Mouse (Mus musculus) heart, embryonic 11.5 days (tissue): ENCODE results near the gene Map3k6. TPM values are rescaled to one million over a fixed set of nuclear protein-coding genes. Genes with fewer than 3 reads are reported as not detected.

Experiments
- ATAC-seq: fragments of 200-750 bp; cut with Nextera tagmentation; replicated peaks from 2 replicates; pipeline ENCODE4 v1.8.0; 2017; ENCODE audit warnings: moderate library complexity; ENCODE audit not compliant: insufficient number of reproducible peaks, low FRiP score, low TSS enrichment
- H3K27ac ChIP-seq: fragments of 300-500 bp; sonication (generic); 2 replicates; pipeline ENCODE4 v1.5.1; 2014; ENCODE audit warnings: mild to moderate bottlenecking, low read depth, low read length
- H3K27me3 ChIP-seq: fragments of 300-500 bp; sonication (generic); 2 replicates; pipeline ENCODE4 v1.6.1; 2014; ENCODE audit warnings: mild to moderate bottlenecking, low read length, mixed read lengths; ENCODE audit not compliant: control insufficient read depth, insufficient read depth
- H3K36me3 ChIP-seq: fragments of 300-500 bp; sonication (generic); 2 replicates; pipeline ENCODE4 v1.6.1; 2014; ENCODE audit warnings: mild to moderate bottlenecking, low read length, moderate library complexity, mixed read lengths; ENCODE audit not compliant: control insufficient read depth, insufficient read depth
- H3K4me1 ChIP-seq: fragments of 300-500 bp; sonication (generic); 2 replicates; pipeline ENCODE4 v1.6.1; 2014; ENCODE audit warnings: low read length; ENCODE audit not compliant: control insufficient read depth, insufficient read depth
- H3K4me2 ChIP-seq: fragments of 300-500 bp; sonication (generic); 2 replicates; pipeline ENCODE4 v1.6.1; 2014; ENCODE audit warnings: mild to moderate bottlenecking, moderate library complexity
- H3K4me3 ChIP-seq: fragments of 300-500 bp; sonication (generic); 2 replicates; pipeline ENCODE4 v1.5.1; 2014; ENCODE audit warnings: low read depth, low read length
- H3K9ac ChIP-seq: fragments of 300-500 bp; sonication (generic); 2 replicates; pipeline ENCODE4 v1.6.1; 2014; ENCODE audit warnings: mild to moderate bottlenecking, low read depth, low read length, moderate library complexity
- H3K9me3 ChIP-seq: fragments of 300-500 bp; sonication (generic); replicated peaks from 2 replicates; pipeline ENCODE4 v1.6.1; 2016; ENCODE audit warnings: low read length; ENCODE audit not compliant: control insufficient read depth
- WGBS: fragments of 180-500 bp; shearing (Covaris S2); extraction: QIAGEN DNeasy Blood & Tissue Kit; methylation state at CpG from one replicate; pipeline ENCODE4 v1.1.7; 2014; ENCODE audit not compliant: insufficient replicate concordance; 5-methylcytosine and 5-hydroxymethylcytosine counted together
- polyA plus RNA-seq: library from polyadenylated mRNA; unstranded; fragments of >200 nt; fragmentation: Nextera tagmentation; extraction: Ambion mirVana; gene quantifications from 2 replicates; pipeline ENCODE4 v1.2.1, GENCODE M21; 2014

The Map3k6 gene
- polyA plus RNA-seq, 1 experiment from 2014 or later = 1.7 TPM

GRCm38 (mm10) chr4:133262375-133262765 is 21.8 kb downstream of the Map3k6 start:
- Histone ChIP-seq H3K9ac (no peak overlapping the region), H3K36me3 (peaks cover 27% of the 10 kb centered on the region), H3K27ac (no peak overlapping the region), H3K27me3 (peaks cover 12% of the 10 kb centered on the region), H3K4me2 (no peak overlapping the region), H3K4me1 (no peaks in the 10 kb centered on the region), H3K9me3 (0 out of 2 replicates have a peak, but pooled peaks cover 3% of the 10 kb centered on the region), H3K4me3 (no peak overlapping the region)
- WGBS = 61% methylated on average over 7 of the region's 7 CpGs
- no peak for ATAC-seq

- Histone ChIP-seq H3K9me3 (0 out of 2 replicates have a peak, but pooled peaks cover 3% of the 10 kb centered on the region), H3K4me2 (no peak within 1 kb of the TSS), H3K4me1 (no peaks in the 10 kb centered on the region), H3K27ac (no peak within 1 kb of the TSS), H3K4me3 (no peak within 1 kb of the TSS), H3K36me3 (peaks cover 31% of the 10 kb centered on the region), H3K27me3 (peaks cover 7% of the 10 kb centered on the region), H3K9ac (no peak within 1 kb of the TSS; the same call in 1 of the 2 replicates)
- ATAC-seq = no peak
- 33% methylated on average over 7 of the region's 7 CpGs for WGBS
Observed at GRCm38 (mm10) chr4:133262882-133263281, 22.3 kb downstream of the Map3k6 start, which contains the start of gene Sytl1. Gene Sytl1 (minus strand): TSS chr4:133263113.

GRCm38 (mm10) chr4:133263756-133264155 is 23.1 kb downstream of the Map3k6 start:
- no peak overlapping the region for H3K9ac ChIP-seq
- no peak overlapping the region for H3K4me3 ChIP-seq
- 0 out of 2 replicates have a peak, but pooled peaks cover 3% of the 10 kb centered on the region for H3K9me3 ChIP-seq
- ATAC-seq = no peak
- H3K4me1 ChIP-seq = no peaks in the 10 kb centered on the region
- peaks cover 35% of the 10 kb centered on the region for H3K36me3 ChIP-seq
- no peak overlapping the region for H3K27ac ChIP-seq
- WGBS = 80% methylated on average over 5 of the region's 5 CpGs
- no peak overlapping the region for H3K4me2 ChIP-seq
- H3K27me3 ChIP-seq = 0 out of 2 replicates have a peak, but pooled peaks cover 3% of the 10 kb centered on the region

- no peak overlapping the region for H3K4me2 ChIP-seq
- H3K9ac ChIP-seq = no peak overlapping the region
- H3K4me3 ChIP-seq = no peak overlapping the region
- H3K27ac ChIP-seq = no peak overlapping the region
- peaks cover 38% of the 10 kb centered on the region for H3K36me3 ChIP-seq
- no peak for ATAC-seq
- no peaks in the 10 kb centered on the region for H3K27me3 ChIP-seq
- H3K9me3 ChIP-seq = 0 out of 2 replicates have a peak, but pooled peaks cover 3% of the 10 kb centered on the region
- WGBS = 96% methylated on average over 2 of the region's 2 CpGs
- H3K4me1 ChIP-seq = no peaks in the 10 kb centered on the region
Observed at GRCm38 (mm10) chr4:133264559-133264958, 23.9 kb downstream of the Map3k6 start.

- Histone ChIP-seq H3K27me3 (no peaks in the 10 kb centered on the region), H3K4me3 (no peak overlapping the region), H3K36me3 (peaks cover 38% of the 10 kb centered on the region), H3K4me1 (no peaks in the 10 kb centered on the region), H3K4me2 (no peak overlapping the region), H3K9ac (no peak overlapping the region), H3K9me3 (0 out of 2 replicates have a peak, but pooled peaks cover 3% of the 10 kb centered on the region), H3K27ac (no peak overlapping the region)
- WGBS = 87% methylated on average over 3 of the region's 3 CpGs
- no peak for ATAC-seq
Observed at GRCm38 (mm10) chr4:133265297-133265696, 24.7 kb downstream of the Map3k6 start.

GRCm38 (mm10) chr4:133265759-133266158 is 25.1 kb downstream of the Map3k6 start:
- Histone ChIP-seq H3K36me3 (peaks cover 42% of the 10 kb centered on the region), H3K9me3 (0 out of 2 replicates have a peak, but pooled peaks cover 3% of the 10 kb centered on the region), H3K4me3 (no peak overlapping the region), H3K4me2 (no peak overlapping the region), H3K9ac (no peak overlapping the region), H3K4me1 (no peaks in the 10 kb centered on the region), H3K27me3 (no peaks in the 10 kb centered on the region), H3K27ac (no peak overlapping the region)
- ATAC-seq = no peak
- WGBS = 87% methylated on average over 4 of the region's 4 CpGs

- Histone ChIP-seq H3K27ac (no peak overlapping the region), H3K27me3 (no peaks in the 10 kb centered on the region), H3K9ac (no peak overlapping the region), H3K9me3 (0 out of 2 replicates have a peak, but pooled peaks cover 3% of the 10 kb centered on the region), H3K4me1 (no peaks in the 10 kb centered on the region), H3K4me3 (no peak overlapping the region), H3K4me2 (no peak overlapping the region), H3K36me3 (peaks cover 42% of the 10 kb centered on the region)
- WGBS = 92% methylated on average over 12 of the region's 12 CpGs
- ATAC-seq = no peak
Observed at GRCm38 (mm10) chr4:133266248-133266880, 25.7 kb downstream of the Map3k6 start.

- H3K27me3 ChIP-seq = no peaks in the 10 kb centered on the region
- no peaks in the 10 kb centered on the region for H3K4me1 ChIP-seq
- H3K4me3 ChIP-seq = no peak overlapping the region
- H3K9ac ChIP-seq = no peak overlapping the region
- no peak overlapping the region for H3K27ac ChIP-seq
- H3K9me3 ChIP-seq = no peaks in the 10 kb centered on the region
- no peak overlapping the region for H3K4me2 ChIP-seq
- peaks cover 40% of the 10 kb centered on the region for H3K36me3 ChIP-seq
- WGBS = 89% methylated on average over 3 of the region's 3 CpGs
- ATAC-seq = no peak
Observed at GRCm38 (mm10) chr4:133268931-133269330, 28.3 kb downstream of the Map3k6 start.

GRCm38 (mm10) chr4:133269596-133269995 is 29.0 kb downstream of the Map3k6 start:
- H3K9me3 ChIP-seq = no peaks in the 10 kb centered on the region
- H3K4me3 ChIP-seq = no peak overlapping the region
- no peak for ATAC-seq
- no peak overlapping the region for H3K27ac ChIP-seq
- 86% methylated on average over 3 of the region's 3 CpGs for WGBS
- H3K27me3 ChIP-seq = no peaks in the 10 kb centered on the region
- peaks cover 36% of the 10 kb centered on the region for H3K36me3 ChIP-seq
- no peak overlapping the region for H3K4me2 ChIP-seq
- H3K4me1 ChIP-seq = no peaks in the 10 kb centered on the region
- no peak overlapping the region for H3K9ac ChIP-seq
